Mouse (Mus musculus) embryonic fibroblast, embryonic 13.5 days (primary cell): ENCODE measurements at regions not wholly inside any gene's neighbourhood (a gene's known extent, or its start where the extent isn't known, plus 50 kb on each side); places are given as distances from the start of the nearest gene placed in this dataset.

Experiments
- H3K27ac ChIP-seq: 2 replicates; pipeline ENCODE4 v1.5.1; 2012; ENCODE audit warnings: low read length, control low read depth, inconsistent platforms; ENCODE audit not compliant: insufficient read depth
- H3K4me1 ChIP-seq: 2 replicates; pipeline ENCODE4 v1.6.1; 2011; ENCODE audit warnings: low read length; ENCODE audit not compliant: control insufficient read depth, insufficient read depth
- H3K4me3 ChIP-seq: 2 replicates; pipeline ENCODE4 v1.5.1; 2011; ENCODE audit warnings: mild to moderate bottlenecking, control low read depth, low read length; ENCODE audit not compliant: insufficient read depth
- CTCF ChIP-seq: IDR thresholded peaks from 2 replicates; pipeline ENCODE4 v1.5.1; 2011; ENCODE audit warnings: mild to moderate bottlenecking, control low read depth, low read length, moderate library complexity, borderline replicate concordance; ENCODE audit not compliant: insufficient read depth
- POLR2A ChIP-seq: IDR thresholded peaks from 2 replicates; pipeline ENCODE4 v1.6.1; 2011; ENCODE audit warnings: low read depth, mild to moderate bottlenecking, control low read depth, low read length, moderate library complexity

GRCm38 (mm10) chr16:29826927-29827326, 237.3 kb upstream of the Hes1 start:
- no peak overlapping the region for H3K4me3 ChIP-seq
- H3K27ac ChIP-seq, result no peak overlapping the region
- TF ChIP-seq CTCF (no peak), POLR2A (no peak)
- no peaks in the 10 kb centered on the region; the same call in 1 of the 2 replicates for H3K4me1 ChIP-seq

DNA sequence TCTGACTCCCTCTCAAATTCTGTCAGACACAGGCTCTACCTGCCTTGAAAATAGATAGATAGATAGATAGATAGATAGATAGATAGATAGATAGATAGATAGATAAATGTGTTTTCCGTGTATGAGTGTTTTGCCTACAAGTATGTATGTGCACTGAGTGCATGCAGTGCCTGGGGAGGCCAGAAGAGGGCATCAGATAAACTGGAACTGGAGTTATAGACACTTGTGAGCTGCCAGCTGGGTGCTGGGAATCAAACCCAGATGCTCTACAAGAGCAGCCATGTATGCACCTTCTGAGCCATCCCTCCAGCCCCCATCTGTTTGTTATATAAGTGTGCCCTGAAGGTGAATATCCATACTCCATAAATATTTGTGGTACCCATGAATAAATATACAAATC, 236.4 kb upstream of the Hes1 start:
- no peak for TF ChIP-seq CTCF
- no peak for TF ChIP-seq POLR2A
- H3K4me1 ChIP-seq, result no peaks in the 10 kb centered on the region; the same call in 1 of the 2 replicates
- H3K27ac ChIP-seq, result no peak overlapping the region
- H3K4me3 ChIP-seq, result no peak overlapping the region

- H3K4me3 ChIP-seq, result no peak overlapping the region
Measured at GRCm38 (mm10) chr16:29829457-29829856, 234.7 kb upstream of the Hes1 start.

GRCm38 (mm10) chr16:29830101-29830500, 234.1 kb upstream of the Hes1 start:
- Histone ChIP-seq H3K27ac (no peak overlapping the region), H3K4me3 (no peak overlapping the region), H3K4me1 (no peaks in the 10 kb centered on the region)
- TF ChIP-seq POLR2A (no peak), CTCF (no peak)

More at GRCm38 (mm10) chr16:29829457-29829856, 234.7 kb upstream of the Hes1 start:
- TF ChIP-seq CTCF, result no peak
- no peaks in the 10 kb centered on the region for H3K4me1 ChIP-seq
- H3K27ac ChIP-seq, result no peak overlapping the region

GRCm38 (mm10) chr16:29833298-29833697, 230.9 kb upstream of the Hes1 start:
- Histone ChIP-seq H3K4me3 (no peak overlapping the region), H3K27ac (no peak overlapping the region), H3K4me1 (no peaks in the 10 kb centered on the region)
- TF ChIP-seq CTCF (no peak), POLR2A (no peak)

GRCm38 (mm10) chr16:29833875-29834274, 230.3 kb upstream of the Hes1 start:
- no peak overlapping the region for H3K4me3 ChIP-seq
- no peak overlapping the region for H3K27ac ChIP-seq
- TF ChIP-seq CTCF (no peak), POLR2A (no peak)
- H3K4me1 ChIP-seq, result no peaks in the 10 kb centered on the region

- H3K27ac ChIP-seq, result no peak overlapping the region
- no peak for TF ChIP-seq CTCF
- no peak for TF ChIP-seq POLR2A
- H3K4me1 ChIP-seq, result no peaks in the 10 kb centered on the region
- no peak overlapping the region for H3K4me3 ChIP-seq
Measured at GRCm38 (mm10) chr16:29834669-29835068, 229.5 kb upstream of the Hes1 start.

DNA sequence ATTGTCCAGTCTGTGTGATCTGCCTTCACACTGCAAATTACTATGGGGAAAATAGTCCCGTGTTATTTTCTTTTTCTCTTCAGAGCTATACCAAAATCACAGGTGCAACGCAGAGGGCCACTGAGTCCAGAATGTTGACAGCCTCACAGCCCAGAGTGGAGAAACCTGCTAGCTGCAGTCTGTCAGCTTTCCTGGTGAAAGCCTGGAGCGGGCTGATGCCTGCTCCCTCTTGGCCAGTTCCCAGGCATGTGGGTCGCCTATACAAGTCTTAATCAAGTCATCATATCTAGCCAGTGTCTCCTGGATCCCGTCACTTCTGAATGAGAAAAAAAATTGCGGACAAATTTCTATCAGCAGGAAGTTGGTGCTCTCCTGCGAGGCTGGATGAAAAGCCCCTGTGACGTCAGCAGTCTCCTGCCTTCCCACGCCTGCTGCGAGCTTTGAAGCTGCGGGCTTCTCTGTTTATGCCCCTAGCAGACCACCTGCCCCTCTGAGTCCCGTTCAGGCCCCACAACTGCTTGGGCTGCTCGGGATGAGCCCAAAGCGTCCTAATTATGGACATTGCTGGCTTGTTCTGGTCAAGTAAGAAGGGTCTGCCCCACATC, 227.1 kb upstream of the Hes1 start:
- H3K4me3 ChIP-seq, result no peak overlapping the region
- TF ChIP-seq CTCF (no peak), POLR2A (no peak)

GRCm38 (mm10) chr16:29837874-29838273, 226.3 kb upstream of the Hes1 start:
- Histone ChIP-seq H3K4me1 (no peaks in the 10 kb centered on the region), H3K4me3 (no peak overlapping the region), H3K27ac (no peak overlapping the region)
- TF ChIP-seq POLR2A (no peak), CTCF (no peak)

More for the DNA sequence above, 227.1 kb upstream of the Hes1 start:
- H3K4me1 ChIP-seq, result no peaks in the 10 kb centered on the region
- no peak overlapping the region for H3K27ac ChIP-seq

DNA sequence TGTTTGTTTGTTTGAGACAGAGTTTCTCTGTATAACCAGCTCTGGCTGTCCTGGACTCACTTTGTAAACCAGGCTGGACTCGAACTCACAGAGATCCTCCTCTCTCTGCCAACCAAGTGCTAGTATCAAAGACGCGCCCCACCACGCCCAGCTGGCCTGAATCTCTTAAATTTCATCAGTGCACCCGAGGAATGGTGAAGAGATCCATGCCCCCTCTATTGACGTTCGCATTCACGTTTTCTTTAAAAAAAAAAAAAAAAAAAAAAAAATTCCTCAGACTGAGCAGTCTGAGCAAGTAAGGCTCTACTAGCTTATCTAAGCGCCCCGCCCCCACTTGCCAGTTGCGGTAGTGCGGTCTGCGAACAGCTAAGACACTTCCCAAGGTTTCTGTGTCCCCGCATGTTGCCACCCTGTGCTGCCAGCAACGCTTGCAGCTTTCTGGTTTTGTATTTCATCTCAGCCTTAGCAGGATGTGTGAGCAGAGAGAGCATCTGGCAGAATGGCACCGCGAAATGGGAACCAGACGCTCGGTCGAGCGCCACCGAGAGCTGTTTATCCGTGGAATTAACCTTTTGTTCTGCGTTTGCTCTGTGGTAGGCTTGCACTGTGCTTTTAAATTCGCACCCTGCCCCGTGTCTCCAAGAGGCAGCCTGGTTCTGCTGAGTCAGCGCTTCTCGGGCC, 225.1 kb upstream of the Hes1 start:
- TF ChIP-seq CTCF, result no peak
- no peak for TF ChIP-seq POLR2A
- H3K4me1 ChIP-seq, result no peaks in the 10 kb centered on the region
- no peak overlapping the region for H3K27ac ChIP-seq
- H3K4me3 ChIP-seq, result no peak overlapping the region
